Mouse (Mus musculus) frontal cortex, postnatal 10 days (tissue): ENCODE results near the gene Bves.
"Not testable (repeated sequence)": the region's sequence is repeated elsewhere in the genome, so short reads cannot be mapped to it uniquely, and the experiment has no call there.

Source experiments
- DNase-seq, 2 experiments: peaks; one replicate each; pipeline ENCODE4 v3.0.0; 2022; ENCODE audit warnings: low spot score in 2 of 2, mixed read lengths in 1 of 2

Bves gene

DNA sequence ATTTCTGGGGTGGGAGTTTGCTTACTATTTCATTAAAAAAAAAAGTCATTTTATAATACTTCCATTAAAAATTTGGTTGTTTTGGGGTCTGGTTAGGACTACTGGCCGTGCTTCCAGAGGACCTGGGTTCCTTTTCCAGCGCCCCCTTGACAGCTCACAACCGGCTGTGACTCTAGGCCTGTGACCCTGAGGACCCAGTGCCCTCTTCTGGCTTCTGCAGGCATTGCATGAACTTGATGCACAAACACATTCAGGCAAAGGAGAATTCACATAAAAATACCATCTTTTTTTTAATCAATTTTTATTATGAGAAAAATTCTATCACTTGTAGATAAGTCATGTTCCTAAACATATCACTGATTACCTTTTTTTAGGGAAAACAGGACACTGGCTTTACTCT, 12.6 kb downstream of the Bves start:
- DNase-seq: not testable (repeated sequence)

DNA sequence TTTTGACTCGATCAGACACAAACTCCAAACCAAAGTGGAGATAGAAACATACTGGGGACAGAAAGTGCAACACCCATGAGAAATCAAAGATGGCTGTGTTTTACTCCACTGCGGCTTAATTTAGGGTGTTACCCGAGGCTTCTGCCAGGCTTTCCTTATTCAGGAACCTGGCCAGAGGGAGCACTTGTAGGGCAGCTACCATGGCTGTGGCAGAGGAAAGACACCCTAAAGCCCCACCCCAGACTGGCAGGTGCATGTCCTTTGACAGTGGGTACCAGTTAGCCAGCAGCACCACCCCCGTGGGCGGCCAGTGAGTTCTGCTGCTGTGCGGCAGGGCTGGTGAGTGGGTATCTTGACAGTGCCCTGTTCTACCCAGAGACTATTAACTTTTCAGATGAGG, 20.5 kb downstream of the Bves start:
- DNase-seq: no peak

- DNase-seq: no peak
Measured at GRCm38 (mm10) chr10:45363396-45363795, 27.8 kb downstream of the Bves start.

DNA sequence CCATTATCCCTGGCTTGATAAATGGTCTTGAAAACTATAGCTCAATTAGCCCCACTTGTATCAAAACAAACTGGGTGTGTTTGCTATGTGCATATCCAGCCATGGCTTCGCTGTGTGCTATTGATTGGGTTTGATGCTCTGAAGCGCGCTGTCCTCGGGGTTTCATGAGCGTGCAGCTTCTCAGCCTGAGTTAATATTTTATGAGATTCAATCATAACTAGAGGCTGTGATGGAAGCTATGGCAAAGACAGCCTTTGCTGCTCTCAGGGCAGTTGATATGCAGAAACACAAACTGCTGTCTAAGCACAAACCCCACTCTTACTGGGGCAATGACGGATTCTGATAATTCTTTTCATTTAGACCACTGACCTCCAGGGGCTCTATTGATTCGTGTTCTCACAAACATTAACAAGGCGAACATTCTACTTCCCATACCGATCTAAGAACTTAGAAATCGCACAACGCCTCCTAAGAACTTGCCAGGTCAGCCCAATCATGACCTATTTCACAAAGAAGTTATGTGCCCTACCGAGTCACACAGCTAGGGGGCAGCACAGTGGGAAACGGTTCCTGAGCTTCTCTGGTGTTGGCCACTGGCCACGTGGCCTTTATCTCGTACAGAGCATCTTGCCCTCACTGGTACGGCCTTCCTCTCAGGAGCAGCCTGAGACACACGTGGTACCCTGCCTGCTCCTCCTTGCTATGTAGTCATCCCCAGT, 31.6 kb downstream of the Bves start:
- DNase-seq: no peak

- DNase-seq: no peak
Measured at GRCm38 (mm10) chr10:45369639-45370038, 34.1 kb downstream of the Bves start.

- DNase-seq: no peak
Measured at GRCm38 (mm10) chr10:45370545-45370944, 35.0 kb downstream of the Bves start.

- peak; percentile 26 to 54 for DNase-seq
Measured at GRCm38 (mm10) chr10:45372994-45373692, 37.6 kb downstream of the Bves start.

- DNase-seq: no peak
Measured at GRCm38 (mm10) chr10:45378269-45378668, 42.7 kb downstream of the Bves start.

DNA sequence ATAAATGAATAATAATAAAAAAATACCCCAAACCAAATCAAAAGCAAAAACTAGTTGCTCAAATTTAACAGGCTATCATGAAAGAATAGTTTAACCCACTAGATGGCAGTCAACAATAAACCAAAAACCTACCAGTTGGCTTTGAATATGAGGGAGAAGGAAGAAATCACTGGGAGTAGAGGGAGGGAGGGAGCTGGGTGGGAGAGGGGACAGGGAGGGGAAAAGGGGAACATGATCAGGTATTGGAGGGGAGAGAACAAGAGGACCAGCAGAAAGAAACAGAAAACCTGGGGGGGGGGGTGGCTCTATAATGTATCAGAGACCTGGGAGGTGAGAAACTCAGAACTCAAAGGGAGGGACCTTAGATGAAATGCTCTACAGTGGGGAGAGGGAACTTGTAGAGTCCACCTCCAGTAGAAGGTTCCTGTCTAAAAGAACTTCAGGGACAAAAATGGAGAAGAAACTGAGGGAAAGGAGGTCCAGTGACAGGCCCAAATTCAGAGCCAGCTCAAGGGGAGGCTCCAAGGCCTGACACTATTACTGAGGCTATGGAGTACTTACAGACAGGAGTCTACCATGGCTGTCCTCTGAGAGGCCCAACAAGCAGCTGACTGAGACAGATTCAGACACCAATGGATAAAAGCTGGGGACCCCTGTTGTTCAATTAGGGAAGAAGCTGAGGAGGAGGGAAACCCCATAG, 46.5 kb downstream of the Bves start:
- DNase-seq: no peak

DNA sequence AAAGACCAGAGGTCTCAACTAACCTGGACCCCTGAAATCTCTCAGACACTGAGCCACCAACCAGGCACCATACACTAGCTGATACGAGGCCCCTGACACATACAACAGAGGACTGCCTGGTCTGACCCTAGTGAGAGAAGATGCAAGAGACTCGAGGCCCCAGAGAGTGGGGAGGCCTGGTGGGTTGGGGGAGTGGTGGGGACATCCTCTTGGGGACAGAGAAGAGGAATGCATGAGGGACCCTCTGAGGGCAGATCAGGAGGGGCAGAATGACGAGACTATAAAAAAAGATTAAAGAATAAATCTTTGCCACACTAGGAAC, 47.0 kb downstream of the Bves start:
- DNase-seq: no peak

DNA sequence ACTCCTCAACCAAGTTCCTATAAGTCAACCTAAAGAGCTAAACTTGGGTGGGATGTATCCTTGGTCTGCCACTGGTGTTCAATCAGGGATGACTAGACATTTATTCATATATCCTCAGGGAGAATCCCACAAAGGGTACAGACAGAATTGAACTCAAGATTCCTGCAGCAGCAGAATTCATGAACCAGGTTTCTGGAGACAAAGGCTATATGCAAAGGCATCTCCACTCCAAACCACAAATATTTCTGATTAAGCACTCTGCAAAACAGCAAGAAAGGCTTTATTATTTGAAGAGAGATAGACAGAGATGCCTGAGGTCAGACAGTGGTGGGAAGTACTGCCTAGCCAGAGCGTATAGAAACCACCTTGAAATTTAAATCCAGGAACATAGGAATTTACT, 62.6 kb downstream of the Bves start:
- DNase-seq: no peak

- no peak for DNase-seq
Measured at GRCm38 (mm10) chr10:45399702-45400243, 64.2 kb downstream of the Bves start.

GRCm38 (mm10) chr10:45410624-45411341, 75.2 kb downstream of the Bves start:
- DNase-seq: no peak

- no peak for DNase-seq
Measured at GRCm38 (mm10) chr10:45411741-45412140, 76.2 kb downstream of the Bves start.

- DNase-seq: no peak
Measured at GRCm38 (mm10) chr10:45412144-45412543, 76.6 kb downstream of the Bves start.
